Mouse (Mus musculus) kidney, adult 2 months (tissue): Measurements from ENCODE around the gene Pde6g.

ENCODE experiments used
- CTCF ChIP-seq: fragments of 200-500 bp; conservative IDR thresholded peaks from 2 replicates; pipeline ENCODE4 v1.5.1; 2011; ENCODE audit warnings: low read depth, mild to moderate bottlenecking, control low read depth, low read length, moderate library complexity, mixed read lengths; ENCODE audit not compliant: insufficient read depth, insufficient read length
- POLR2A ChIP-seq: fragments of 200-500 bp; IDR thresholded peaks from one replicate; pipeline ENCODE4 v1.6.1; 2011; ENCODE audit warnings: low read depth, low read length, control low read depth

- no peak for TF ChIP-seq POLR2A
- no peak for TF ChIP-seq CTCF
These were observed 40.6 kb upstream of the Pde6g start for GRCm38 (mm10) chr11:120493911-120494310.
